Mouse (Mus musculus): ENCODE measurements around the gene Ip6k2. TPM values are rescaled to one million over a fixed set of nuclear protein-coding genes. Genes with fewer than 3 reads are reported as not detected.

The Ip6k2 gene
- total and polyA plus RNA-seq, 2 experiments from 2014 or later = 126 to 228 TPM

GRCm38 (mm10) chr9:108776614-108777013 lies 7.0 kb upstream of the Ip6k2 start:
- no peak overlapping the region for H3K4me2 ChIP-seq (ENCODE audit: low read depth, low read length, poor library complexity, severe bottlenecking)
- no peak for TF ChIP-seq CTCF (IDR thresholded peaks at IDR 0.05)
- no peak overlapping the region for H3K4me3 ChIP-seq (ENCODE audit: low read depth, low read length)
- H3K9ac ChIP-seq (replicated peaks; ENCODE audit: low read length, poor library complexity, severe bottlenecking) = no peak overlapping the region
- no peaks in the 10 kb centered on the region for H3K4me1 ChIP-seq (ENCODE audit: insufficient read depth, low read length)
- no peaks in the 10 kb centered on the region for H3K36me3 ChIP-seq (ENCODE audit: insufficient read depth, low read length)
- no peaks in the 10 kb centered on the region for H3K9me3 ChIP-seq (ENCODE audit: low read length)
- 86% methylated on average over 4 of the region's 4 CpGs for WGBS
- H3K27me3 ChIP-seq (ENCODE audit: insufficient read depth, low read length) = no peaks in the 10 kb centered on the region
- no peak for ATAC-seq (ENCODE audit: low FRiP score)
- DNase-seq (ENCODE audit: low spot score) = no peak
- H3K27ac ChIP-seq (ENCODE audit: low read depth, low read length) = no peak overlapping the region

DNA sequence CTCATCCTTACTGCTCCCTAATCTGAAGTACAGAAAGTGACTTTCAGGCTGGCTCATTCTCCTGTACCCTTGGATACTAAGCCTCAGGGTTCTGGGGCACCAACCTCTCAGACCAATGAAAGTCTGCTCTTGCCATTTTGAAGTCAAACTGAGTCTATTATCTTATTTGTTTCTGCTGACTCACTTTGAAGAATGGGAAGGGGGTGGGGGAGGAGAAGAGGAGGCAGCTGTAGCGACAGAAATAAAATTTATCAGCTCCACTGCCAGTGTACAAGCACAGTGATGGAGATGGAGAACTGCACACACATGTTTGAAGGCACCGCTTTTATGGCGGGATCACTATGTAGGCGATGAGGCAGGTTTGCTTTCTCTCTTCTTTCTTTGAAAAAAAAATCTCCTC lies 6.3 kb upstream of the Ip6k2 start:
- DNase-seq (ENCODE audit: low spot score) (no peak), ATAC-seq (ENCODE audit: low FRiP score) (no peak)
- Histone ChIP-seq H3K27ac (ENCODE audit: low read depth, low read length) (no peak overlapping the region), H3K4me3 (ENCODE audit: low read depth, low read length) (no peak overlapping the region), H3K27me3 (ENCODE audit: insufficient read depth, low read length) (no peaks in the 10 kb centered on the region), H3K36me3 (ENCODE audit: insufficient read depth, low read length) (no peaks in the 10 kb centered on the region), H3K9me3 (ENCODE audit: low read length) (no peaks in the 10 kb centered on the region), H3K4me2 (ENCODE audit: low read depth, low read length, poor library complexity, severe bottlenecking) (no peak overlapping the region), H3K4me1 (ENCODE audit: insufficient read depth, low read length) (no peaks in the 10 kb centered on the region), H3K9ac (replicated peaks; ENCODE audit: low read length, poor library complexity, severe bottlenecking) (no peak overlapping the region)
- TF ChIP-seq CTCF (IDR thresholded peaks at IDR 0.05) = no peak
- 87% methylated on average over 4 of the region's 4 CpGs for WGBS

DNA sequence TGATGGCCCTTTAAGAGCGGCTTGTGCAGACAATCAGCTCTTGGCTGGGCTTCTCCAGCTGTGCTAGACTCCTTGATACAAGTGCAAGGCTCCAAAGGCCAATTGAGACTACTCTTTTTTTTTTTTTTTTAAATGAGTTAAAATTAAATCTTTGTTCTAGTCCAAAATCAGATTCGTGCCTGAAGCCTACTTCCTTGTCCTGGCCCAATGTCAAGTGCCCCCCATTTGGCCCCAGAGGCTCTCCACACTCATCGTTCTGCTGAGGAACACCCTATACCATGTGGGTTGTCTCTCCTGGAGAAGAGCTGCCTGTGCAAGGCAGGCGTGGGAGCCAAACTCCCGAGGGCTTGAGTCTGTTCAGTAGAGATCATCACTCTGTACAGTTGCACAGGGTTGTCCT lies 2.6 kb upstream of the Ip6k2 start:
- Histone ChIP-seq H3K27ac (ENCODE audit: low read depth, low read length) (no peak overlapping the region), H3K36me3 (ENCODE audit: insufficient read depth, low read length) (no peaks in the 10 kb centered on the region), H3K9ac (replicated peaks; ENCODE audit: low read length, poor library complexity, severe bottlenecking) (no peak overlapping the region), H3K4me1 (ENCODE audit: insufficient read depth, low read length) (peaks cover 2% of the 10 kb centered on the region), H3K27me3 (ENCODE audit: insufficient read depth, low read length) (no peaks in the 10 kb centered on the region), H3K4me3 (ENCODE audit: low read depth, low read length) (no peak overlapping the region), H3K4me2 (ENCODE audit: low read depth, low read length, poor library complexity, severe bottlenecking) (no peak overlapping the region), H3K9me3 (ENCODE audit: low read length) (no peaks in the 10 kb centered on the region)
- ATAC-seq (ENCODE audit: low FRiP score) (no peak), DNase-seq (ENCODE audit: low spot score) (no peak)
- 67% methylated on average over 5 of the region's 5 CpGs for WGBS
- no peak for TF ChIP-seq CTCF (IDR thresholded peaks at IDR 0.05)

DNA sequence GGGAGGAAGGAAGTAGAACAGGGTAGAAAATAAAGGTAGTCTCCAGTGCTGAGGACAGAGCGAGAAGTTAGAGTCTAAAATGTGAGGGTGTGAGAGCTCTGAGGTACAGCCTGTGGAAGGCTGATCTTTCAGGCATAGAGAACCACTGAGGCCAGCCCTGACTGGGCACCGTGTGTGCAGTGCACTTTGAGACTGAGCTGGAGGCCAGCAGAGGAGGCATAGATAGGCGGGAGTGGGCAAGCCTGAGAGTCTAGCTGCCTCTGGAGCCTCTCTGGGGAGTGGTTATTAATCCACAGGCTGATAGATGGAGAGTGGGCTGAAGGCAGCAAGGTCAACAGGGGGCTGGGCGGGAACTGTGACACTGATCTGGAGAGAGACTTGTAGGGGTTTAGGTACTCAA lies 1.7 kb upstream of the Ip6k2 start:
- 68% methylated on average over 4 of the region's 4 CpGs for WGBS
- ATAC-seq (ENCODE audit: low FRiP score) = no peak
- H3K9ac ChIP-seq (replicated peaks; ENCODE audit: low read length, poor library complexity, severe bottlenecking) = no peak overlapping the region

DNA sequence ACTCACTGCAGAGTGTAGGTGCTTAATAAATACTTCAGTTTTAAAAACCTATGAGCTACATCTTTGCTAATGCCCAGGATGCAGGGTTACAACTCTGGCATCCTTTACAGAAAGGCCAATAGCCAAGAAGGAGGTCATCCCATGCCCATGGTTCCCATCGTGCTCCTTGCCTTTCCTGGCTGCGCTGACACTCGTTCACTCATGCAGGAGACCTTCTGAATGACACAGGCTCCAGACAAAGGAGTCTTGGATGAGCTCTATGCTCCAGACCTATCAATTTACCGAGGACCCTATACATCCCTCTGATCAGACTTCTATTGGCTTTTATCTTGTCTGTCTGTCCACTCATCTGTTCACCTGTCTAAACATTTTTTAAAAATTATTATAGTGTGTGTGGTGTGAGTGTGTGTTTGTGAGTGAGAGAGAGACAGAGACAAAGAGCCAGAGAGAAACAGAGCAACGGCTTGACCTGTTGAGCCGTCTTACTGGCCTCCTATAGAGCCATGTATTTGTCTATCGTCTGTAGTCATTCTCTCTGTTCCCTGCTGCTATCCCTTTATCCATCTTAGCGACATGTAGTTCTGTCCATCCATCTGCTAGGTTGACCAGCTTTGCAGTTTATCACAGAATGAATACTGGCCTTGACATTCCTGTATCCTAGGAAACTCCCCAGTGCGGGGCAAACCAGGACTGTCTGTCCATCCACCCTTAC lies 604 bp upstream of the Ip6k2 start:
- peak; percentile 52 for DNase-seq (ENCODE audit: low spot score)
- WGBS = 4% methylated on average over 9 of the region's 9 CpGs

More for the DNA sequence above, 1.7 kb upstream of the Ip6k2 start:
- TF ChIP-seq CTCF (IDR thresholded peaks at IDR 0.05) = no peak
- Histone ChIP-seq H3K27me3 (ENCODE audit: insufficient read depth, low read length) (no peaks in the 10 kb centered on the region), H3K9me3 (ENCODE audit: low read length) (no peaks in the 10 kb centered on the region), H3K4me3 (ENCODE audit: low read depth, low read length) (no peak overlapping the region), H3K27ac (ENCODE audit: low read depth, low read length) (0 out of 2 replicates have a peak overlapping the region, but pooled peaks have one; percentile 99), H3K36me3 (ENCODE audit: insufficient read depth, low read length) (no peaks in the 10 kb centered on the region), H3K4me2 (ENCODE audit: low read depth, low read length, poor library complexity, severe bottlenecking) (no peak overlapping the region), H3K4me1 (ENCODE audit: insufficient read depth, low read length) (peaks cover 10% of the 10 kb centered on the region)
- DNase-seq (ENCODE audit: low spot score) = no peak

GRCm38 (mm10) chr9:108785416-108785815 lies 1.8 kb downstream of the Ip6k2 start:
- Histone ChIP-seq H3K9me3 (ENCODE audit: low read length) (no peaks in the 10 kb centered on the region), H3K4me2 (ENCODE audit: low read depth, low read length, poor library complexity, severe bottlenecking) (peak overlapping the region; percentile 74), H3K36me3 (ENCODE audit: insufficient read depth, low read length) (no peaks in the 10 kb centered on the region), H3K27ac (ENCODE audit: low read depth, low read length) (0 out of 2 replicates have a peak overlapping the region, but pooled peaks have one; percentile 19), H3K9ac (replicated peaks; ENCODE audit: low read length, poor library complexity, severe bottlenecking) (peak overlapping the region; percentile 99), H3K4me1 (ENCODE audit: insufficient read depth, low read length) (peaks cover 24% of the 10 kb centered on the region), H3K27me3 (ENCODE audit: insufficient read depth, low read length) (no peaks in the 10 kb centered on the region), H3K4me3 (ENCODE audit: low read depth, low read length) (peak overlapping the region; percentile 81)
- no peak for TF ChIP-seq CTCF (IDR thresholded peaks at IDR 0.05)
- DNase-seq (ENCODE audit: low spot score) = peak; percentile 60
- no peak for ATAC-seq (ENCODE audit: low FRiP score)

More for the DNA sequence above, 604 bp upstream of the Ip6k2 start:
- Histone ChIP-seq H3K36me3 (ENCODE audit: insufficient read depth, low read length) (no peaks in the 10 kb centered on the region), H3K4me2 (ENCODE audit: low read depth, low read length, poor library complexity, severe bottlenecking) (peak overlapping the region; percentile 59), H3K4me3 (ENCODE audit: low read depth, low read length) (peak overlapping the region; percentile 81), H3K27me3 (ENCODE audit: insufficient read depth, low read length) (no peaks in the 10 kb centered on the region), H3K27ac (ENCODE audit: low read depth, low read length) (peak overlapping the region; percentile 99), H3K9me3 (ENCODE audit: low read length) (no peaks in the 10 kb centered on the region), H3K4me1 (ENCODE audit: insufficient read depth, low read length) (peaks cover 18% of the 10 kb centered on the region), H3K9ac (replicated peaks; ENCODE audit: low read length, poor library complexity, severe bottlenecking) (peak overlapping the region; percentile 99)
- ATAC-seq (ENCODE audit: low FRiP score) = peak; percentile 51
- TF ChIP-seq CTCF (IDR thresholded peaks at IDR 0.05) = no peak

All from midbrain, postnatal 0 days (tissue).